10 mouse cellular contexts compared by ENCODE assay signal in the genomic region with DNA sequence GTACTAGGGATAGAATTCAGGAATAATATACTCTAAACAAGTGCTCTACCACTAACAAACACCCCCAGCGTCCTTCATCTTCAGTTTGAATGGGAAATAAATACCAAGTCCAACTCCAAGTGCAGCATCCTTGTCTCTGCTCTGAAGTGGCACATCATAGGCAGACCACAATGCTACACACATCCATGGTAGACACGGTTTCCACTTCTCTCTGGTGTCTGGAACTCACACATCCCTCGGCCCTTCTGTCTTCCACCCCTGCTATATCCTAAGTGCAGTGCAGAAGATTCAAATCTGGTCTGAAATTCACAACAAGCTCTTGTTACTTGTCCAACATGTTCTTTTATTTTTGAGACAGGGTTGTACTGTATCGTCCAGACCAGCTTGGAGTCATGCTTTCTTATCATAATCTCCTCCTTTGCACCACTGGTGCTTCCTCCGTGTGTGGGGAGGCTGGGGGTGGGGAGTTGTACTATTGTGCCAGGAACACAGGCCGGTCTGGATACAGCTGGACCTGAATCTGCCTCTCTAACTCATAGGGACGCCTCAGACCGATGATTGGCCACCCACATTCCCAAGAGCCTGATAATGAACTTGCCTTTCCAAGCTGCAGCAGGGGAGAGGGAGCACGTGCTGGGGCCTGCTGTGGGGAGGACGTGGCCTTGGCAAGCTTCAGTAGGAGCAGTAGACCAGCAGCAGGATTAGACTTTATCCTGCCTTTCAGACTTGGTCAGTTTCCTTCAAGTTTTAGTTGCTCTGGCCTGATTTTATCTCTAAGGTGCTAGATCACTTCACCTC.
DNase-seq lines count a peak whose midpoint lies in the region; ATAC-seq and TF ChIP-seq lines count a peak whose summit lies in the region.
"Had no signal": no experiment of that assay in that cellular context is flagged by ENCODE, and none has a peak within 500 bp of the region (broad histone marks: within the 10 kb centered on the region; RNA-seq: fewer than 3 reads in every experiment).

No protein-coding gene starts in this region.

- no peaks in the 10 kb centered on the region for H3K36me3 ChIP-seq in heart, embryonic 14.5 days (ENCODE audit: control insufficient read depth, insufficient read depth, low read length)
- no peaks in the 10 kb centered on the region for H3K36me3 ChIP-seq in hindbrain, postnatal 0 days (ENCODE audit: insufficient read depth, low read length)
- H3K36me3 ChIP-seq: heart, embryonic 13.5 days; limb, embryonic 12.5 days had no signal

- ATAC-seq in heart, embryonic 14.5 days (ENCODE audit: insufficient number of reproducible peaks, insufficient read depth, low FRiP score, low read depth): peak; percentile 83
- no peak for ATAC-seq in hindbrain, postnatal 0 days
- no peak for ATAC-seq in activated CD4-positive, CD25-positive, alpha-beta regulatory T cell, adult 4 months
- ATAC-seq in granulocyte monocyte progenitor cell, adult 5-6 weeks (replicated peaks; ENCODE audit: poor library complexity, severe bottlenecking): no peak

- no peaks in the 10 kb centered on the region for H3K27me3 ChIP-seq in heart, embryonic 14.5 days (ENCODE audit: control insufficient read depth, insufficient read depth, low read length)
- no peaks in the 10 kb centered on the region for H3K27me3 ChIP-seq in hindbrain, postnatal 0 days (ENCODE audit: insufficient read depth, low read length)
- H3K27me3 ChIP-seq: heart, embryonic 13.5 days; limb, embryonic 12.5 days had no signal

- TF ChIP-seq CTCF in hindbrain, postnatal 0 days (IDR thresholded peaks at IDR 0.05; ENCODE audit: low read depth): no peak

- H3K27ac ChIP-seq in heart, embryonic 14.5 days (replicated peaks in 1 of 2; ENCODE audit: control insufficient read depth in 1 of 2, insufficient read depth in 1 of 2, low read depth in 2 of 2, low read length in 2 of 2): peak overlapping the region in 1 of 2 experiments; percentile 9; a peak in 1 of 4 replicates
- no peak overlapping the region for H3K27ac ChIP-seq in hindbrain, postnatal 0 days
- H3K27ac ChIP-seq: heart, embryonic 13.5 days; limb, embryonic 12.5 days had no signal

- no peak overlapping the region for H3K4me3 ChIP-seq in heart, embryonic 14.5 days (ENCODE audit: control insufficient read depth in 1 of 2, insufficient read depth in 1 of 2, low read depth in 1 of 2, low read length in 2 of 2)
- H3K4me3 ChIP-seq in hindbrain, postnatal 0 days (ENCODE audit: low read length): no peak overlapping the region
- H3K4me3 ChIP-seq: heart, embryonic 13.5 days; limb, embryonic 12.5 days had no signal

- WGBS in heart, embryonic 14.5 days: 25% methylated on average over 10 of the region's 10 CpGs
- WGBS in hindbrain, postnatal 0 days: 57% methylated on average over 10 of the region's 10 CpGs

- no peak overlapping the region for H3K9ac ChIP-seq in heart, embryonic 14.5 days (ENCODE audit: low read length)
- H3K9ac ChIP-seq in hindbrain, postnatal 0 days (replicated peaks; ENCODE audit: low read length): no peak overlapping the region
- H3K9ac ChIP-seq: heart, embryonic 13.5 days; limb, embryonic 12.5 days had no signal

- peaks cover 3 to 11% of the 10 kb centered on the region in 2 experiments; a peak in 3 of 4 replicates for H3K4me1 ChIP-seq in heart, embryonic 14.5 days (ENCODE audit: control insufficient read depth in 2 of 2, insufficient read depth in 2 of 2, low read length in 2 of 2)
- no peaks in the 10 kb centered on the region for H3K4me1 ChIP-seq in hindbrain, postnatal 0 days (ENCODE audit: insufficient read depth, low read length)

- peak; percentile 47 for DNase-seq in urinary bladder, postnatal 14 days (ENCODE audit: low spot score)
- no peak for DNase-seq in urinary bladder, postnatal 10 days (ENCODE audit: low spot score)
- peak; percentile 58 for DNase-seq in kidney, postnatal 10 days
- no peak for DNase-seq in hindbrain, postnatal 0 days (ENCODE audit: low spot score)
- DNase-seq in cerebellum, adult 18-20 months: no peak

- no peak overlapping the region for H3K4me2 ChIP-seq in heart, embryonic 14.5 days (ENCODE audit: low read length)
- H3K4me2 ChIP-seq in hindbrain, postnatal 0 days (ENCODE audit: low read depth, low read length): no peak overlapping the region
- H3K4me2 ChIP-seq: heart, embryonic 13.5 days; limb, embryonic 12.5 days had no signal

- no peaks in the 10 kb centered on the region for H3K9me3 ChIP-seq in heart, embryonic 14.5 days (ENCODE audit: control insufficient read depth, low read length)
- no peaks in the 10 kb centered on the region for H3K9me3 ChIP-seq in hindbrain, postnatal 0 days (ENCODE audit: low read length)
- H3K9me3 ChIP-seq: heart, embryonic 13.5 days; limb, embryonic 12.5 days had no signal

Comparison
In these comparisons a context has a peak if more than half of its experiments do, and no peak if none do; other contexts are left out.
1. DNase-seq: peak in urinary bladder, postnatal 14 days (single experiment) and kidney, postnatal 10 days (single experiment); none in urinary bladder, postnatal 10 days (single experiment), hindbrain, postnatal 0 days (single experiment) and cerebellum, adult 18-20 months (0 of 2).